Mouse (Mus musculus) midbrain, embryonic 12.5 days (tissue): ENCODE measurements around the gene Cast. TPM values are rescaled to one million over a fixed set of nuclear protein-coding genes. Genes with fewer than 3 reads are reported as not detected.

ENCODE experiments used
- polyA plus RNA-seq: library from polyadenylated mRNA; unstranded; fragments of >200 nt; fragmentation: Nextera tagmentation; extraction: Ambion mirVana; gene quantifications from 2 replicates; pipeline ENCODE4 v1.2.1, GENCODE M21; 2016

Cast gene
- polyA plus RNA-seq, 1 experiment from 2014 or later, result 16.6 TPM

Other genes starting within 250 kb of the Cast start
- gene Erap1, start 169.2 kb downstream of the Cast start, polyA plus RNA-seq, result 3.3 and 5.1 TPM in 2 replicates